Mouse (Mus musculus) neural tube, embryonic 11.5 days (tissue): ENCODE measurements around the gene Ppp1r13l. TPM values are rescaled to one million over a fixed set of nuclear protein-coding genes. Genes with fewer than 3 reads are reported as not detected.

Experiments
- ATAC-seq: fragments of 200-750 bp; cut with Nextera tagmentation; 2 replicates; pipeline ENCODE4 v1.8.0; 2017; ENCODE audit warnings: moderate number of reproducible peaks, mild to moderate bottlenecking, moderate TSS enrichment, moderate library complexity; ENCODE audit not compliant: insufficient read depth, low FRiP score, low TSS enrichment
- DNase-seq: peaks from one replicate; pipeline ENCODE4 v3.0.0-alpha.2; 2015; ENCODE audit warnings: low spot score
- H3K27ac ChIP-seq: fragments of 300-500 bp; sonication (generic); 2 replicates; pipeline ENCODE4 v1.5.1; 2014; ENCODE audit warnings: low read depth, mild to moderate bottlenecking, low read length
- H3K27me3 ChIP-seq: fragments of 300-500 bp; sonication (generic); 2 replicates; pipeline ENCODE4 v1.6.1; 2014; ENCODE audit warnings: mild to moderate bottlenecking, low read length, mixed read lengths; ENCODE audit not compliant: control insufficient read depth, insufficient read depth
- H3K36me3 ChIP-seq: fragments of 300-500 bp; sonication (generic); 2 replicates; pipeline ENCODE4 v1.6.1; 2014; ENCODE audit warnings: mild to moderate bottlenecking, low read length, moderate library complexity, mixed read lengths; ENCODE audit not compliant: control insufficient read depth, insufficient read depth
- H3K4me1 ChIP-seq: fragments of 300-500 bp; sonication (generic); 2 replicates; pipeline ENCODE4 v1.6.1; 2014; ENCODE audit warnings: low read length, mixed read lengths; ENCODE audit not compliant: control insufficient read depth, insufficient read depth
- H3K4me2 ChIP-seq: fragments of 300-500 bp; sonication (generic); 2 replicates; pipeline ENCODE4 v1.6.1; 2014; ENCODE audit warnings: low read depth, mild to moderate bottlenecking, moderate library complexity
- H3K4me3 ChIP-seq: fragments of 300-500 bp; sonication (generic); 2 replicates; pipeline ENCODE4 v1.5.1; 2014; ENCODE audit warnings: low read depth, low read length
- H3K9ac ChIP-seq: fragments of 300-500 bp; sonication (generic); 2 replicates; pipeline ENCODE4 v1.6.1; 2014; ENCODE audit warnings: mild to moderate bottlenecking, low read length
- H3K9me3 ChIP-seq: fragments of 300-500 bp; sonication (generic); 2 replicates; pipeline ENCODE4 v1.6.1; 2016; ENCODE audit warnings: low read length; ENCODE audit not compliant: control insufficient read depth
- WGBS: fragments of 180-500 bp; shearing (Covaris S2); extraction: QIAGEN DNeasy Blood & Tissue Kit; methylation state at CpG from one replicate; pipeline ENCODE4 v1.1.7; 2014; 5-methylcytosine and 5-hydroxymethylcytosine counted together
- polyA plus RNA-seq: library from polyadenylated mRNA; unstranded; fragments of >200 nt; fragmentation: Nextera tagmentation; extraction: Ambion mirVana; gene quantifications from 2 replicates; pipeline ENCODE4 v1.2.1, GENCODE M21; 2014

Ppp1r13l gene
- polyA plus RNA-seq, 1 experiment from 2014 or later = 3.4 TPM

GRCm38 (mm10) chr7:19342481-19343027 lies 17.0 kb upstream of the Ppp1r13l start:
- no peak for ATAC-seq
- peaks cover 16% of the 10 kb centered on the region for H3K4me1 ChIP-seq
- WGBS = under 1% methylated on average over 27 of the region's 27 CpGs

GRCm38 (mm10) chr7:19343210-19343808 lies 16.2 kb upstream of the Ppp1r13l start:
- 3% methylated on average over 11 of the region's 11 CpGs for WGBS
- Histone ChIP-seq H3K27me3 (peaks cover 8% of the 10 kb centered on the region), H3K4me2 (peak overlapping the region; percentile 72; the same call in 1 of the 2 replicates), H3K4me1 (peaks cover 16% of the 10 kb centered on the region), H3K36me3 (no peaks in the 10 kb centered on the region), H3K9ac (no peak overlapping the region), H3K4me3 (no peak overlapping the region), H3K9me3 (no peaks in the 10 kb centered on the region), H3K27ac (no peak overlapping the region)
- DNase-seq (peak; percentile 82), ATAC-seq (no peak)

More at GRCm38 (mm10) chr7:19342481-19343027, 17.0 kb upstream of the Ppp1r13l start:
- DNase-seq = peak; percentile 90
- Histone ChIP-seq H3K27me3 (peaks cover 8% of the 10 kb centered on the region), H3K4me3 (peak overlapping the region; percentile 40), H3K9ac (no peak overlapping the region), H3K36me3 (no peaks in the 10 kb centered on the region), H3K9me3 (no peaks in the 10 kb centered on the region), H3K4me2 (peak overlapping the region; percentile 72), H3K27ac (no peak overlapping the region)

GRCm38 (mm10) chr7:19344237-19344847 lies 15.2 kb upstream of the Ppp1r13l start, which contains the start of gene Ercc1:
TSS of gene Ercc1 (plus strand) at chr7:19344778.
- no peak for DNase-seq
- 0 out of 2 replicates have a peak within 1 kb of the TSS, but pooled peaks have one; percentile 1 for H3K27ac ChIP-seq

GRCm38 (mm10) chr7:19344938-19345471 lies 14.5 kb upstream of the Ppp1r13l start:
- peaks cover 8% of the 10 kb centered on the region for H3K27me3 ChIP-seq
- WGBS = under 1% methylated on average over 31 of the region's 31 CpGs
- H3K9me3 ChIP-seq = no peaks in the 10 kb centered on the region
- H3K4me1 ChIP-seq = peaks cover 16% of the 10 kb centered on the region
- DNase-seq (peak; percentile 95), ATAC-seq (peak; percentile 89)
- H3K36me3 ChIP-seq = peaks cover 6% of the 10 kb centered on the region; the same call in 1 of the 2 replicates
- peak overlapping the region; percentile 60 for H3K9ac ChIP-seq
- 0 out of 2 replicates have a peak overlapping the region, but pooled peaks have one; percentile 1 for H3K27ac ChIP-seq
- peak overlapping the region; percentile 47 for H3K4me3 ChIP-seq
- peak overlapping the region; percentile 50 for H3K4me2 ChIP-seq

More at GRCm38 (mm10) chr7:19344237-19344847, 15.2 kb upstream of the Ppp1r13l start, which contains the start of gene Ercc1:
- Histone ChIP-seq H3K9me3 (no peaks in the 10 kb centered on the region), H3K4me3 (peak within 1 kb of the TSS; percentile 47), H3K9ac (peak within 1 kb of the TSS; percentile 60), H3K36me3 (peaks cover 4% of the 10 kb centered on the region; the same call in 1 of the 2 replicates), H3K4me1 (peaks cover 16% of the 10 kb centered on the region), H3K4me2 (peak within 1 kb of the TSS; percentile 50), H3K27me3 (peaks cover 8% of the 10 kb centered on the region)
- no peak for ATAC-seq
- WGBS = 30% methylated on average over 12 of the region's 12 CpGs

GRCm38 (mm10) chr7:19349188-19349915 lies 10.2 kb upstream of the Ppp1r13l start:
- no peak overlapping the region for H3K4me2 ChIP-seq
- peaks cover 8% of the 10 kb centered on the region for H3K4me1 ChIP-seq
- DNase-seq (no peak), ATAC-seq (no peak)
- WGBS = 90% methylated on average over 13 of the region's 13 CpGs
- H3K9me3 ChIP-seq = no peaks in the 10 kb centered on the region
- H3K4me3 ChIP-seq = no peak overlapping the region
- H3K27ac ChIP-seq = no peak overlapping the region
- peaks cover 21% of the 10 kb centered on the region for H3K36me3 ChIP-seq
- no peak overlapping the region for H3K9ac ChIP-seq
- no peaks in the 10 kb centered on the region for H3K27me3 ChIP-seq

- peaks cover 6% of the 10 kb centered on the region for H3K4me1 ChIP-seq
- H3K27me3 ChIP-seq = no peaks in the 10 kb centered on the region
- no peaks in the 10 kb centered on the region for H3K9me3 ChIP-seq
- ATAC-seq (no peak), DNase-seq (no peak)
- no peak overlapping the region for H3K9ac ChIP-seq
- H3K4me2 ChIP-seq = no peak overlapping the region
- WGBS = 92% methylated on average over 8 of the region's 8 CpGs
- H3K27ac ChIP-seq = no peak overlapping the region
- H3K36me3 ChIP-seq = peaks cover 27% of the 10 kb centered on the region
- H3K4me3 ChIP-seq = no peak overlapping the region
These were observed 9.3 kb upstream of the Ppp1r13l start for GRCm38 (mm10) chr7:19350221-19350620.

- no peaks in the 10 kb centered on the region for H3K9me3 ChIP-seq
- DNase-seq (no peak), ATAC-seq (no peak)
- no peaks in the 10 kb centered on the region; the same call in 1 of the 2 replicates for H3K4me1 ChIP-seq
- H3K27me3 ChIP-seq = no peaks in the 10 kb centered on the region
- peaks cover 22% of the 10 kb centered on the region for H3K36me3 ChIP-seq
- no peak overlapping the region for H3K9ac ChIP-seq
- no peak overlapping the region for H3K27ac ChIP-seq
- 90% methylated on average over 5 of the region's 5 CpGs for WGBS
- H3K4me3 ChIP-seq = no peak overlapping the region
- H3K4me2 ChIP-seq = no peak overlapping the region
These were observed 4.6 kb upstream of the Ppp1r13l start for GRCm38 (mm10) chr7:19354991-19355390.

GRCm38 (mm10) chr7:19356311-19356710 lies 3.2 kb upstream of the Ppp1r13l start:
- 58% methylated on average over 10 of the region's 10 CpGs for WGBS
- H3K4me1 ChIP-seq = no peaks in the 10 kb centered on the region; the same call in 1 of the 2 replicates
- no peak overlapping the region for H3K4me3 ChIP-seq

More at GRCm38 (mm10) chr7:19356311-19356710, 3.2 kb upstream of the Ppp1r13l start:
- Histone ChIP-seq H3K27me3 (no peaks in the 10 kb centered on the region), H3K9me3 (no peaks in the 10 kb centered on the region), H3K9ac (no peak overlapping the region), H3K36me3 (peaks cover 14% of the 10 kb centered on the region), H3K27ac (no peak overlapping the region), H3K4me2 (no peak overlapping the region)
- DNase-seq (no peak), ATAC-seq (no peak)
